Mouse (Mus musculus) testis, adult 2 months (tissue): ENCODE data around the gene Arf3. TPM values are rescaled to one million over a fixed set of nuclear protein-coding genes. Genes with fewer than 3 reads are reported as not detected.

Experiments used
- H3K27ac ChIP-seq: fragments of 200-500 bp; 2 replicates; pipeline ENCODE4 v1.5.1; 2012; ENCODE audit warnings: low read depth, low read length; ENCODE audit not compliant: control insufficient read depth, insufficient read depth
- H3K27me3 ChIP-seq: fragments of 200-500 bp; 2 replicates; pipeline ENCODE4 v1.6.1; 2012; ENCODE audit warnings: mild to moderate bottlenecking, low read length, moderate library complexity; ENCODE audit not compliant: control insufficient read depth, insufficient read depth
- H3K36me3 ChIP-seq: fragments of 200-500 bp; 2 replicates; pipeline ENCODE4 v1.6.1; 2012; ENCODE audit warnings: mild to moderate bottlenecking, low read length; ENCODE audit not compliant: control insufficient read depth, insufficient read depth
- H3K4me1 ChIP-seq: fragments of 200-500 bp; 2 replicates; pipeline ENCODE4 v1.6.1; 2012; ENCODE audit warnings: low read length; ENCODE audit not compliant: control insufficient read depth, insufficient read depth
- H3K4me3 ChIP-seq: fragments of 200-500 bp; 2 replicates; pipeline ENCODE4 v1.5.1; 2012; ENCODE audit warnings: low read depth, mild to moderate bottlenecking, low read length, moderate library complexity, mixed read lengths; ENCODE audit not compliant: control insufficient read depth
- CTCF ChIP-seq: fragments of 200-500 bp; IDR thresholded peaks from 2 replicates; pipeline ENCODE4 v1.5.1; 2012; ENCODE audit warnings: low read depth, mild to moderate bottlenecking, inconsistent platforms, low read length, moderate library complexity; ENCODE audit not compliant: control insufficient read depth, insufficient read depth, insufficient replicate concordance
- POLR2A ChIP-seq: fragments of 200-500 bp; IDR thresholded peaks from 2 replicates; pipeline ENCODE4 v1.6.1; 2012; ENCODE audit warnings: low read depth, mild to moderate bottlenecking, inconsistent platforms, low read length, moderate library complexity; ENCODE audit not compliant: control insufficient read depth
- polyA plus RNA-seq: library from polyadenylated mRNA; depleted of rRNA; stranded (reverse); fragments of >200 nt; gene quantifications from 2 replicates; pipeline ENCODE4 v1.2.3, GENCODE M21; 2012

The Arf3 gene
- polyA plus RNA-seq, 1 experiment, result 80.4 TPM

DNA sequence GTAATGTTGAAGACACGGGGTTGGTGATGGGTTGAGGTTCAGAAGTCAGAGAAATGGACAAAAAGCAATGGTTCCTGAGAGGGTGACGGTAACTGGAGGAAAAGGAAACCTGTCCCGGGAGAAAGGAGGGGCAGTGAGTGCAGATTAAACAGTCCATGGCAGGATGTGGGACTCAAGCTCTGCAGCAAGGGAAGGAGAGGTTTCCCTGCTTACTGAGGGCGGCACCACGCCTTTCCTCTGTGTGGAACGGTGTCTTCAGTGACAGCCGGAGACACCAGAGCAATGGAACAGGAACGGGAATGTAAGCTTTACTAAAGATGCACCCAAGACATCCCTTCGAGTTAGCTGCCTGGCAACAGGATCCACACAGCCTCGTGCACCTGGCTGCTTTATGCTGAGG lies 26.5 kb downstream of the Arf3 start:
- no peak for TF ChIP-seq CTCF
- TF ChIP-seq POLR2A, result no peak
- H3K4me3 ChIP-seq, result no peak overlapping the region
- H3K36me3 ChIP-seq, result no peaks in the 10 kb centered on the region; the same call in 1 of the 2 replicates
- peaks cover 4% of the 10 kb centered on the region; the same call in 1 of the 2 replicates for H3K4me1 ChIP-seq
- no peaks in the 10 kb centered on the region for H3K27me3 ChIP-seq
- no peak overlapping the region for H3K27ac ChIP-seq

DNA sequence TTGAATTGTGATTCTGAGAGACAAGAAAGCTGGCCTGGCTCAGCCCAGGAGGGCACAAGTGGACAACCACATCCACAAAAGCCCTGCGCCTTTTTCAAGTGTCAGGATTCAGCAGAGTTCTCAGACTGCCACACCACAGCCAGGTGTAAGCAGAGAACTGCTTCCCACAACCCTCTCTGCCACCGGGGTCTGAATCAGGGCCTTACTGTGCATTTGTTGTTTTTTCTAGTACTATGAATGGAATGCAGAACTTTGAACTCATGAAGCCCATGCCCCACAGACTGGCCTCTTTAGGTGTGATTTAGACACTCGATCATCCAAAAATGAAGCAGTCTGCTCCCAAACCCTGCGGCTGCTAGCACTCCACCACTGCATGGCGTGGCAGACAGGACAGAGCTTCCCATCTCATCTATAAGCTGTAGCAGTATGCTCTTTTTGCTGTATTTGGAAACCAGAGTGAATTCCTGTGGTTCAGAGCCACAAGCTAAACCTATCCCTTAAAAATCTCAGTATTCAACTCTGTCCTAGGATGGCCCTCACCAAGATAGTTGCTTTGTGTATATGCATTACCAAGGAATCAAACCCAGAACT lies 28.9 kb downstream of the Arf3 start:
- Histone ChIP-seq H3K4me3 (no peak overlapping the region), H3K4me1 (peaks cover 4% of the 10 kb centered on the region; the same call in 1 of the 2 replicates), H3K27me3 (no peaks in the 10 kb centered on the region), H3K27ac (no peak overlapping the region), H3K36me3 (no peaks in the 10 kb centered on the region; the same call in 1 of the 2 replicates)
- no peak for TF ChIP-seq CTCF
- no peak for TF ChIP-seq POLR2A

- peaks cover 4% of the 10 kb centered on the region; the same call in 1 of the 2 replicates for H3K4me1 ChIP-seq
- TF ChIP-seq CTCF (no peak), POLR2A (no peak)
- no peaks in the 10 kb centered on the region for H3K27me3 ChIP-seq
- no peak overlapping the region for H3K4me3 ChIP-seq
- no peak overlapping the region for H3K27ac ChIP-seq
- no peaks in the 10 kb centered on the region for H3K36me3 ChIP-seq
These were observed 29.6 kb downstream of the Arf3 start for GRCm38 (mm10) chr15:98733370-98733769.

- Histone ChIP-seq H3K27me3 (no peaks in the 10 kb centered on the region), H3K27ac (no peak overlapping the region), H3K36me3 (no peaks in the 10 kb centered on the region), H3K4me1 (peaks cover 17% of the 10 kb centered on the region), H3K4me3 (no peak overlapping the region)
- TF ChIP-seq POLR2A (no peak), CTCF (no peak)
These were observed 30.9 kb downstream of the Arf3 start for GRCm38 (mm10) chr15:98732006-98732531.

- no peak for TF ChIP-seq CTCF
- TF ChIP-seq POLR2A, result no peak
These were observed 32.2 kb downstream of the Arf3 start for GRCm38 (mm10) chr15:98730790-98731189.

GRCm38 (mm10) chr15:98729791-98730545 lies 33.0 kb downstream of the Arf3 start:
- no peaks in the 10 kb centered on the region for H3K36me3 ChIP-seq

More at GRCm38 (mm10) chr15:98730790-98731189, 32.2 kb downstream of the Arf3 start:
- Histone ChIP-seq H3K4me1 (peaks cover 22% of the 10 kb centered on the region), H3K36me3 (no peaks in the 10 kb centered on the region), H3K27ac (no peak overlapping the region), H3K4me3 (no peak overlapping the region), H3K27me3 (no peaks in the 10 kb centered on the region)

GRCm38 (mm10) chr15:98728366-98728765 lies 34.6 kb downstream of the Arf3 start:
- H3K27me3 ChIP-seq, result no peaks in the 10 kb centered on the region
- no peak overlapping the region for H3K27ac ChIP-seq
- peaks cover 21% of the 10 kb centered on the region for H3K4me1 ChIP-seq

More at GRCm38 (mm10) chr15:98729791-98730545, 33.0 kb downstream of the Arf3 start:
- Histone ChIP-seq H3K27ac (no peak overlapping the region), H3K4me1 (peaks cover 19% of the 10 kb centered on the region), H3K27me3 (no peaks in the 10 kb centered on the region), H3K4me3 (no peak overlapping the region)
- TF ChIP-seq CTCF (no peak), POLR2A (no peak)

More at GRCm38 (mm10) chr15:98728366-98728765, 34.6 kb downstream of the Arf3 start:
- TF ChIP-seq CTCF (no peak), POLR2A (no peak)
- Histone ChIP-seq H3K36me3 (no peaks in the 10 kb centered on the region), H3K4me3 (no peak overlapping the region; the same call in 1 of the 2 replicates)
